Mouse (Mus musculus) left cerebral cortex, adult 11 months (tissue): ENCODE results near the gene Zmat3.

Source experiments
- DNase-seq: peaks from one replicate; pipeline ENCODE4 v3.0.0; 2022; ENCODE audit warnings: low spot score

Gene Zmat3

DNA sequence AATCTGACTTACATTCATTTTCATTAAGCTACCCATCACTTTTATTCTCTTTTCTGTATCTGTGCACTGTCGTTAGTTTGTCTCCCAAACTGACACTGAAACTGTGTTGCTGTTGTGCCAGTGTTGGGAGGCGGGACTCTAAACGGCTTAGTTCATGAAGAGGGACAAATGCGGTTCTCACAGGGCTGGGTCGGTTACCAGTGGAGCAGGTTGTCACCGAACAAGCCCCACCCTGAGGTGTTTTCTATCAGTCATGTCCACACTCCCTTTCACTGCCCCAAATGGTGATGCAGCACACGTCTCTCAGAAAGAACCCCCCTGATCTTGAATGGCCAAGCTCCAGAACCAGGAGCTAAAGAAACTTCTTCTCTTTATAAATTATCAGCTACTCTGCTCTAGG, 6.1 kb upstream of the Zmat3 start:
- no peak for DNase-seq

- DNase-seq, result no peak
Observed at GRCm38 (mm10) chr3:32367516-32367915, 1.7 kb upstream of the Zmat3 start.

DNA sequence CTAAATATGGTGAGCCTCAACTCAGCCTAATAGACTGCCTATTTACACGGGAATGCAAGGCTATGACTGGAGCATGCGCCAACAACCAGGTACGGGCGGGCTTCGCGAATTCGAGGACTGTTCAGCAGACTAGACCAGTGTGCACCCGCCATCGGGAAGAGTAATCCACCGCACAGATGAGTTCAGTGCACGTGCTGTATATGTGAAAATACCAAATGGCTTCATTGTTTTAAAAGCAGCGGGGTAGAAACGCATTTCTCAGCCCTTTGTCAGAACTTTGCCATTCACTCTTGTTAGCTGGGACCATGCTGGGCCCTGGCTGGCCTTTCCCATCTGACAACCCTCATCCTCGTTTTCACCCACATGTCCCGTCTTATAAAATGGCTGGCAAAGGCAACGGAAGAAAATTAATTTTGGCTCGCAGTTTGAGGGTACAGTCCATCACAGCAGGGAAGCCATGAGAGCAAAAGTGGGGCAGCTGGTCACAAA, 476 bp upstream of the Zmat3 start:
- DNase-seq, result no peak

DNA sequence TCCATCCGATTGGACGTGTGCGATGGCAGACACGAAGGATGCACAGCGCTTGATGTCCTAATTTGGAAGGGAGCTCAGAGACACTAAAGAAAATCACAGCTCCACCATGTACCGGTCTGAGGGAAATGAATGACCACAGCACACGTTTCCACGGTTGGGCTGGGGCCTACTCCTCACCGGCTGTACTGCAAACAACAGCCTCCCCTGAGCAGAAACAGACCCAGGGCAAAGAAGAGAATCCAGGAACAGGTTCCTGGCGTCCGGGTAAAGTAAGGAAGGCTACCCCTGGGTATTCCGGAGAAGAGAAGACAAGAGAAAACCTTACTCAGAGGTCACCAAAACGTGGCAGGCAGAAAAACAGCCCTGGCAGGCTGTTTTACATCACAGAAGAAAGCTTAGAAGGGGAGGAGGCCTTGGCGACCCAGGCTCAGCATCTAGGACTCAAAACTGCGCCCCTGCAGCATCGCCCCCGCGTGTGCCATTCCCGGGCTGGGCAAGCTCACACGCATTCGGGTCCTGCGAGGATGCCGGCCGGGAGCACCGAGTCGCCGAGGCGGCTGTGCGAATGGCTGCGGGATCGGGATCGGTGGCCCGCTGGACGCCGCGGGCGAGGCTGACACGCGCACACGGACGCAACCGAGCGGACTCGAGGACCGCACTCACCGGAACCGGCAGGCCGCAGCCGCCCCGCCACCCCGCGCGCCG, 821 bp downstream of the Zmat3 start:
- DNase-seq, result peak; percentile 17

DNA sequence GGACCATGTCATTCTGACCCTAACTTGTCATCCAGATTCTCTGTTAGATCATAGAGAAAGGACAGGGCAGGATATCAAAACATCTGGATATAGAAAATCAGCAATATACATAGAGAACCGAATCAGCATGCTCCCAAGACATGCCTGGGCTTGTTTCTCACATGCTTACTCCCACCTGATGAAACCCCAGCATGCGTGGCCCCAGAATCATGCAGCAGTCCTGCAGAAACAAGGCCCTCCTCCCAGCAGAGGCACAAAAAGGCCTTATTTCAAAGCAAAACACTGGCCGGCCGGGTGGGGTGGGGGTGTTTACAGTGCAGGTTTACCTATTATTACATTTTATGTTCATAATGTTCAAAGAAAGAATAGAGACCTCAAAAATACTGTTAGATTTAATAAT, 1.6 kb downstream of the Zmat3 start:
- no peak for DNase-seq

DNA sequence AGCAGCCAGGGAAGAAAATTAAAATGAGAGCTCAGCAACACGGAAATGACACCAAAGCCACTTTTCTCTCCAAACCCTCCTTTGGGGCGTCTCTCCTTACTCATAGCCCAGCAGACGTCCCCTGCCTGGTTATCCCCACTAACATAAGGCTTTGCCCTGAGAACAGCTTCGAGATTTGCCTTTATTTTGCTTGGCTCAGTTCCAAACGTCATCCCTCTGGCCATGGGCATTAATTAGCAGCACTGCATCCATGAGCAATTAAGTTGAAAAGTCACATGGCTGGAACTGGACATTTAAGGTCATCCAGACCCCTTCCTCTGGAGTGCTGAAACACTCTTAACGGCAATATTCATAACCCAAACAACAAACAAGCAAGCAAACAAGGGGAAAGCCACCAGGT, 4.6 kb downstream of the Zmat3 start:
- DNase-seq, result no peak

DNA sequence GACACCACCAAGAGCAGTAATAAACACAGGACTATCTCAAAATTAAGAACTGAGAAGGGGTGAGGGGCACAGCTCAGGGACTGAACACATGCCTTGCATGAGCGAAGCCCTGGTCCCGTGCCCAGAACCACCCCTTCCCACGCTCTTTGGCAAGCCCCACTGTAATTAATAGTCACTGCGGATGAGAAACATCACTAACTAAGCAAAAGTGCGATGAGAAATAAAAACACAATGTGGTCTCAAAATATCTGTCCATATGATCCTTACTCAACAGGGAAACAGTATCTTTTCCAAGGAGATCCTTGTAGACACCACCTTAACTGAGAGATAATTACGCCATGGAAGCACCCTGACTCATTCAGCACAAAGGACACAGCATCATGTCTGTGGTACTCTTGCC, 17.9 kb downstream of the Zmat3 start:
- DNase-seq, result peak; percentile 42

- no peak for DNase-seq
Observed at GRCm38 (mm10) chr3:32345249-32345648, 20.6 kb downstream of the Zmat3 start.

GRCm38 (mm10) chr3:32344825-32345224, 21.0 kb downstream of the Zmat3 start:
- DNase-seq, result no peak

DNA sequence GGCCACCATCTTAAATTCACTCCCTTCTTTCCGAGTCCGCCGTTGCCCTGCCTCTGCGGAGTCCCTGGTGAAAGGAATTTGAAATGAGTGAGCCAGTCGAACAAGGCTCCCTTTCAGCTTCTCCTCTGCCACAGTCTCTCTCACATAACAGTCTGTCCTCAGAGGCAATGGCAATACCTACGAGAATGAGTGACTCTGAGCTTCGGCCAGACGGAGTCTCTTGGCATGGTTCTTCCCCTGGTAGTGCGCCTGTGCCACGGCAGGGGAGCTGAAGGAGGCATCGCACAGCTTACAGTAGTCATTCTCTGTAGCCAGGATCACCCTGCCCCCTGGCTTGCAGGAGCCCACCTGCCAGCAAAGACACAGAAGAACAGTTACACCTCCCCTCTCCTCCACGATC, 22.4 kb downstream of the Zmat3 start:
- DNase-seq, result no peak

GRCm38 (mm10) chr3:32341434-32341833, 24.4 kb downstream of the Zmat3 start:
- no peak for DNase-seq

DNA sequence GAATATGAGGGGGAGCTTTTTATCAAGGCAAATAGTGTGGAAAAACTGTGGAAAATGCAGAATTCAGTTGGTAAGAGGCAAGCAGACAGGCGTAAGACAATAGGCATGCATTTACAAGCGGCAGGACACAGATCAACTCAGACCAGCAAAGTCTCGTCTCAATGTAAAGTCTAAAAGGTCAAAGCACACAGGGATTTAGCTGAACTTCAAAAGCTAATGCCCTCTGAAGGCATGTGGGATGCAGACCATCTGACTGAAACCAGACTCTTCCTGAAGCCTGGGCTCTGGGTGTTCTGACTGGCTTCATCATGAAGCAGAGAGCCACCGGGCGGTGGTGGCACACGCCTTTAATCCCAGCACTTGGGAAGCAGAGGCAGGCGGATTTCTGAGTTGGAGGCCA, 27.6 kb downstream of the Zmat3 start:
- DNase-seq, result no peak

GRCm38 (mm10) chr3:32337770-32338169, 28.0 kb downstream of the Zmat3 start:
- DNase-seq, result no peak

DNA sequence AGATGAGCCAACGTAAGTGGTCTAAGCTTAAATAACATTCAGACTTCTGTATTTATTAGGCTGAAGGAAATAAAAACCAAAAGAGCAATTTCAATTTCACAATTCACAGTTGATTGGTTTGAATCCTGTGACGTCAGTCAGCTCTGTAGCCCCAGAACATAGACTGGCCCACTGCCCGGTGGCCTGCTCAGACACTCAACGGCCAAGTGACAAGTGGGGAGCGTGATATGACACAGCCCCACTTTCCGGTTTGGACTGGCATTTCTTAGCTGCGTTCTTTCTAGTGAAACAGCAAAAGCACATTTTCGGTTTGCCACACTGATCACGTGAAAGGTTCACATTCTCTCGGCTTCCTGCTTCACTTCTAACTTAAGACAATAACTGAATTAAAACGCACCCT, 30.9 kb downstream of the Zmat3 start:
- no peak for DNase-seq

GRCm38 (mm10) chr3:32333456-32334086, 32.2 kb downstream of the Zmat3 start:
- DNase-seq, result peak; percentile 66

GRCm38 (mm10) chr3:32317901-32318416, 47.9 kb downstream of the Zmat3 start:
- no peak for DNase-seq

DNA sequence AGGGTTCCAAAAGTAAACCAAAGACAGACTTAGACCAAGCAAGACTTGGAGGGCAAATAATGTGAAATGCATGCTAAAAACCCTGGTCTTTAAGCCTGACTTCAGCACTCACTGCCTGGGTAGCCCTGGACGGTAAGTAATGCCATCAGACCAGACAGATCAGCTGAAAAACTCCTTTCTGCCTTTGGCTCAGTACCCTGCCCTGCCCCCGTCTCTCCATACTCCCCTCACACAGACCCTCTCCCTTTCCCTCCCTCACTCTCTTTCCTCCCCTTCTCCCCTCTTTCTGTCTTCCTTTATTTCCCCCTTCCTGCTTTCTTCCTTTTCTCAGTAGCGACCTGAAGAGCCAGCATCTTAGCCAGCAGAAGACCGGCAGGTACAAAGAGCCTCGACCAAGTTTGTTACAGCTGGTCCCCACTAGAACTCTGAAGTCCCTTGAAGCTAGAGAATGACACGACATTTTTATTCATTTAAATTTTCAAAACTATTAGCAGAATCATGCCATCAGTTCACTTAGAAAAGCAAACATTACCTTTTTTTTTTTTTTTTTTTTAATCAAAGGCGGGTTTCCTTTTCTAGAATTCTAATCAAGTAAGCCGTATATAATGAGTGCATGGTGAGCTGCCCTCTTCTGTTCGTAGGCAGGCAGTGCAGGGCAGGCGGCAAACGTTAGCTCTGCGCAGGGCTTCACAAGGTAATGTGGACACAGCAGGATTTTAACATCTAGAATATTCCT, 48.5 kb downstream of the Zmat3 start:
- no peak for DNase-seq

- no peak for DNase-seq
Observed at GRCm38 (mm10) chr3:32314746-32315145, 51.1 kb downstream of the Zmat3 start.

- DNase-seq, result no peak
Observed at GRCm38 (mm10) chr3:32304171-32304570, 61.6 kb downstream of the Zmat3 start.

DNA sequence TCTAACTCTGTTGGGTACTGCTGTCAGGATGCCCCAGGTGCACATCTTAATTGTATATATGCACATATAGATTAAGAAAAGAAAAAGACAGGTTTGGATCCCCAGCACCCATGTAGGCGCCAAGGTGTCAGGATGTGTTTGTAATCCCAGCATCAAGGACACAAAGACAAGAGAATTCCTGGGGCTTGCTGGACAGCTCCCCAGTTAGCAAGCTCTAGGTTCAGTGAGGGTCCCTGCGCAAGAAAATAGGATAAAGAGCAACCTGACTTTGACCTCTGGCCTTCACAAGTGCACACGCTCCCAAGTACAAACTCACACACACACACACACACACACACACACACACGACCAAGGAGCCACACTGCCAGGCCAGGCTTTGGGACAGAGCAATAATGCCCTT, 73.8 kb downstream of the Zmat3 start:
- DNase-seq, result no peak
